Mouse (Mus musculus) T-helper 2 cell (primary cell): ENCODE measurements around the gene Slc6a13.

Source experiments
- in situ Hi-C: fragments of 300-600 bp; cut with MboI, MseI; formaldehyde crosslinking; loops from one replicate; pipeline ENCODE4 v1.15.1; 2025; ENCODE audit warnings: high pct_unique_total_duplicates

Gene Slc6a13

DNA sequence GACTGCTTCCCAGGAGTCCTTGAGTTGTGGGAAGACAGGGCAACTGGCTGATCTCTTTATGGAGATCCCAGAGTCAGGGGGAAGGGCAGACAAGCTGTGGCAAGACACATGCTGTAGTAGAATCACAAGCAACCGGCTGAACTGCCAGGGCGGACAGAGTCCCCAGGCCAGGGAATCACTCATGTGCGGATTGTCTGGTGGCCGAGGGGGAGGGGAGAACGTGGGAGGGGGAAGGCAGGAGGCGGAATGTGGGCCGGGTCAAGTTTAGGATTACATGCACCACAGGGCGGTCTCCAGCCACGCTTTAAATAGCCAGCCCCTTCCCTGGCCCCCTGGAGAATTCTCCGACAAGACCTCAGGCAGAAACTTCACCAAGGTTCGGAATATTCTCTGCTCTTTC lies at the start of gene Slc6a13:
Gene Slc6a13, plus strand, starts transcription at position 274 of the 400 bp plus-strand sequence.
- in situ Hi-C loops = no loop called here

DNA sequence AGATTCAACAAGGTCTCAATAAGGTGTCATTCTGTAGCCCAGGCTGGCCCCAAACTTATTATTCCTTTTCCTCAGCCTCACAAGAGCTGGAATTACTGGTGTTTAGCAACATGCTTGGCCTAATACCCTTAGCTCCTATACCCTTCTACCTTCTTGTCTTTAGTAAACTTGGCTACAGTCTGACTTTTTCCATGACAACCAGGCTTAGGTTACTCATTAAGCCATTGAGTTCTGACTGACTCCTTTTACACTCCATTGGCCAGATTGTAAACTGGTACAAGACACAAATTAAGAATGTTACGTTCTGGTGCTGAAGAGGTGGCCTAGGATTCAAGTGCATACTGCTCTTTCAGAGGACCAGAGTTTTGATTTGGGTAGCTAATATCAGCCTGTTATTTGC lies 49.6 kb upstream of the Slc6a13 start:
- in situ Hi-C loops = no loop called here

GRCm38 (mm10) chr6:121251256-121251655 lies 48.8 kb upstream of the Slc6a13 start:
- in situ Hi-C loops = no loop called here

GRCm38 (mm10) chr6:121260548-121260947 lies 39.5 kb upstream of the Slc6a13 start:
- in situ Hi-C loops = no loop called here

DNA sequence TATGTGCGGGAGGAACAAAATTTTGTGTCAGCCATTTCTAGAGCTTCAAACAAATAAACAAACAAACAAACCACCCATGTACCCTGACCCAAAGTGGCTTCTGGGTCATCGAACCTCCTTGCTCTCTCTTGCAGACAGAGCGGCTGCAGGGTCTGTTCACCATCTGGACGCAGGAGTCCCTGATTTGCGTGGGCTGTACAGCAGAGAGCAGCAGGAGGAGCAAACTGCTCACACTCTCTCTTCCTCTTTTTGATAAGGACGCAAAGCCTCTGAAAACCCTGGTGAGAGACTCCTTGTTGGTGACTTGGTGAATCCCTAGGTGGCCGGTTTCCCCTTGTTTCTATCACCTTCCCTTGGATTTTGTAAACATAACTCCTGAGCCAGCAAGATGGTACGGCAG lies 38.8 kb upstream of the Slc6a13 start:
- in situ Hi-C loops = no loop called here

DNA sequence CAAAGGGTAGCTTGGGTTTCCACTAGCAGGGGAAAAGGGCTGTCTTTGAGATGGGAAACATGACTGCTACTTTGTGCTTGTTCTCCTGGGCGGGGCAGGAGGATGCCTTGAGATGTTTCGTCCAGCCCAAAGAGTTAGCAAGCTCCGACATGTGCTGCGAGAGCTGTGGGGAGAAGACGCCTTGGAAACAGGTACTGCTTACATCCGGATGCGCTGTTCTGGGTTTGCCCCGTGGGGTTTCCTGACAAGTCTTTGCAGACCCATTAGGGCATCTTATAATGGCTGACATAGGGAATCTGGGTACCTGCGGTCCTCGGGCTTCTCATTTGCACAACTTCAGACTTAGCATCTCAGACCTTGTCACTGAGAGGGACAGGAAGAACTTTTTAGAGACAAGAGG lies 38.0 kb upstream of the Slc6a13 start:
- in situ Hi-C loops = no loop called here

DNA sequence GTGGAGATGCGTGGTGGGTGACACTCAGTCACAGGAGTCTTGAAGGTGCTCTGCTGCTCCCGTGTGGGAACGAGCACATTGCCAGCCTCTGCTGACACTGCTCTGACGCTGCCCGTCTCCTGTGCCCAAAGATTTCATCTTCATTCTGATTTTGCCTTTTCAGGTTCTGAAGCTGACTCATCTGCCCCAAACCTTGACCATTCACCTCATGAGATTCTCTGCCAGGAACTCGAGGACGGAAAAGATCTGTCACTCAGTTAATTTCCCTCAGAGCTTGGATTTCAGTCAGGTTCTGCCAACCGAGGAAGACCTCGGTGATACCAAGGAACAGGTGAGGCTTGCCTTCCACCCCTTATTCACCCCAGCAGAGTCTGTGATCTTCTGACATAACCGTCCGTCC lies 37.5 kb upstream of the Slc6a13 start:
- in situ Hi-C loops = no loop called here

GRCm38 (mm10) chr6:121270156-121270555 lies 29.9 kb upstream of the Slc6a13 start:
- in situ Hi-C loops = loop anchor here (10.0 kb wide), 1 partner anchor 1035 kb away; the partner anchor contains the start of gene M6pr

DNA sequence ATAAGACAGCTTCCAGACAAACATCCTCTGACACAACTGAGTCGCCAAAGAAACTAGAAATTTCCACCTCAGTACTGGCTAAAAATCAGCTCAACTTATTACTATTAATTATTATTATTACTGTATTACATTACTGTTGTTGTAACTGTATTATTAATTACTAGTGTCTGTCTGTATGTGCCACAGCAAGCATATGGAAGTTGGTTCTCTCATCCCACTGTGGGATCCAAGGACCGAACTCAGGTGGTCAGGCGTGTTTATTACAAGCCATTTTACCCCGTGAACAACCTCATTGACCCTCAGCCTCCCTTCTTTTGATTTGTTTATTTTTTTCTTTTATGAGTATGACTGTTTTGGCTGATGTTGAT lies 28.3 kb upstream of the Slc6a13 start:
- in situ Hi-C loops = loop anchor here (10.0 kb wide), 1 partner anchor 1033 kb away; the partner anchor contains the start of gene M6pr

- in situ Hi-C loops = loop anchor here (10.0 kb wide), 1 partner anchor 1033 kb away; the partner anchor contains the start of gene M6pr
Measured at GRCm38 (mm10) chr6:121272075-121272800, 27.8 kb upstream of the Slc6a13 start.

GRCm38 (mm10) chr6:121274356-121274755 lies 25.7 kb upstream of the Slc6a13 start:
- in situ Hi-C loops = loop anchor here (10.0 kb wide), 1 partner anchor 1030 kb away; the partner anchor contains the start of gene M6pr

- in situ Hi-C loops = no loop called here
Measured at GRCm38 (mm10) chr6:121284132-121284531, 15.9 kb upstream of the Slc6a13 start.

- in situ Hi-C loops = no loop called here
Measured at GRCm38 (mm10) chr6:121299317-121299716, 710 bp upstream of the Slc6a13 start.

- in situ Hi-C loops = no loop called here
Measured at GRCm38 (mm10) chr6:121300504-121300903, 477 bp downstream of the Slc6a13 start.

DNA sequence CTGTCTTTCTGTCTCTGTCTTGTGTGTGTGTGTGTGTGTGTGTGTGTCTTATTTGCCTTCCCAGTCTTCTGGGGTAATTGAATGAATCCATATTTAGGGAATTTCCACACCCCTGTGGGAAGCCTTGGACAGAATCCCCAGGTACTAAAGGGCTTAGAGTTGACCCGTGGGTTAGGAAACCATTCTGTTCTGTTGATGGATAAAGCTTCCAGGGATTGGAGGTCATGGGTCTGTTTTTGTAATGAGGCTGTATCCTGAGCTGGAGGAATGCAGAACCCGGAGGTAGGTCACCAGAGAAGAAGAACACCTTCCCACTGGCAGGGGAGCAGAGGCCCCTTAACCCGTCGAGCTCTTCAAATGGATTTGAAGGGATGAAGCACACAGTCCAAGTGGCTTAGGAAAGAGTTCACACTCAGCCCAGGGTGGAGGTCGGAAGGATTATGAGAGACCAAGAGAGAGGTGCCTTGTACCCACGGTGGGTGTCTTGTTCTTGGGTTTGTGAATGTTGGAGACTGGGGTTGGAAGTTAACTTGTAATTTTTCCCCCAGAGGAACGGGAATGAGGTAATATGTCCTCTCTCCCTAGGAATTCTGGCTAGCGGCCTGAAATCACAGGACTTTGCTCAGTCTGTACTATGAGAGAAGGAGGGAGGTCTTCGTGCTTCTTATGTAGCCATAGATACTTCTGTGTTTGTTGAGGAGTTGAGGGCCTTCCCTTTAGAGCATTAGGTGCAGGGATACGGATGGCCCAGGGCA lies 3.6 kb downstream of the Slc6a13 start:
- in situ Hi-C loops = no loop called here

GRCm38 (mm10) chr6:121304630-121305029 lies 4.6 kb downstream of the Slc6a13 start:
- in situ Hi-C loops = no loop called here

DNA sequence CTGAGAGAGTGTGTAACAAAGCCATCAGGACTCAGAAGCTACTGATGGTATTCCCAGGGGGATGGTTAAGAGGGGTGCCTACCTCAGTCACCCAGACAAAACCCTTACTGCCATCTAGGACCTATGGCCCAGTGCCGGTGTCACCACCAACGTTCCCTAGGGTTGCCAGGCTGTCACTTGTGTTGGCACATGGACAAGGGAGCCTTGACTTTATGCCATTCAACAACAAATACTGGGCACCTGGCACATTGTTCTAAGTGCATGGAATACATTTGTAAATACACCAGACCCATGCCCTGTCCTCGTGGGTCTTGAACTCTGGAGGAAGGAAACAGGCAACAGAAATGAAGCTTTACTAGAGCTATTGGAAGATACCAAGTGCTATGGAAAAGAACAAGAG lies 5.5 kb downstream of the Slc6a13 start:
- in situ Hi-C loops = no loop called here

- in situ Hi-C loops = no loop called here
Measured at GRCm38 (mm10) chr6:121310984-121311383, 11.0 kb downstream of the Slc6a13 start.

DNA sequence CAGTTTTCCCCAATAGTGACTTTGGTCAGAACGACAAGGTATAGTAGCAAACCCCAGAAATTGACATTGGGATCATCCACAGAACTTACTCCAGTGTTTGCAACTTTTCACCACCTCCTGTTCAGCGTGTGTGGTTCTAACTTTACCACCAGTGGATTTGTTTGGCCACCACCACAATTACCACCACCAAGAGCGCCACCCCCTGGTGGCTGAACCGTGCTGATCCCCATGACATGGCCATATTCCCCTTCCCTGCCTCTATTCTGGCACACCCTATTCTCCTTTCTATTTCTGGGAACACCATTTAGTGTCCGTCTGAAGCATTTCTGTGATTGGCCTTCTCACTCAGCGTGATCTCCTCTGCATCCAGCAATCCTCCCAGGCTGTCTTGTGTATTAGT lies 19.1 kb downstream of the Slc6a13 start:
- in situ Hi-C loops = no loop called here

GRCm38 (mm10) chr6:121322381-121323110 lies 22.5 kb downstream of the Slc6a13 start:
- in situ Hi-C loops = no loop called here

DNA sequence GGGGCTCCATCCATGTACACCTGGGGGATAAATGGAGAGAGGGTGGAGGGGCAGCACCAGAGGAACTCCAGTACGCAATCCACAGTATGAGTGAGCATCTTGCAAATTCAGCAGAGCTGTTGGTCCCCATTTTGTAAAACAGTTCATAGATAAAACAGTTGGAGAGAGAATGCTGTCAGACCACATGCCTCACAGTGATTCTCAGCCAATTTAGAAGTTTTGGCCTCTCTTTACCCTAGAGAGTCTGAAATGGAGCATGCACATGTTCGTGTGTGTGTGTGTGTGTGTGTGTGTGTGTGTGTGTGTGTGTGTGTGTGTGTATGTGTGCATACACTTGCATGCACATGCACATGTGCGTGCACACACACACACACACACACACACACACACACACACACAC lies 25.3 kb downstream of the Slc6a13 start:
- in situ Hi-C loops = no loop called here

- in situ Hi-C loops = no loop called here
Measured at GRCm38 (mm10) chr6:121325740-121326139, 25.7 kb downstream of the Slc6a13 start.
